9 mouse cellular contexts compared by ENCODE assay signal in genomic region chr5:147050816-147051499, GRCm38 (mm10). TPM values are rescaled to one million over a fixed set of nuclear protein-coding genes. Genes with fewer than 3 reads are reported as not detected.
DNase-seq lines count a peak whose midpoint lies in the region; ATAC-seq and TF ChIP-seq lines count a peak whose summit lies in the region.
"Had no signal": no experiment of that assay in that cellular context is flagged by ENCODE, and none has a peak within 500 bp of the region (broad histone marks: within the 10 kb centered on the region; RNA-seq: fewer than 3 reads in every experiment).

No protein-coding gene starts in this region.

- no peak for TF ChIP-seq POLR2A in spleen, adult 2 months (IDR thresholded peaks at IDR 0.05; ENCODE audit: low read depth, low read length)

- WGBS in heart, embryonic 14.5 days: 55% methylated on average over 13 of the region's 13 CpGs
- WGBS in spleen, adult 2 months: 23% methylated on average over 13 of the region's 13 CpGs
- 61% methylated on average over 13 of the region's 13 CpGs for whole genome bisulfite sequencing in intestine, postnatal 0 days
- WGBS in stomach, postnatal 0 days: 63% methylated on average over 13 of the region's 13 CpGs

- no peak for ATAC-seq in heart, embryonic 14.5 days (ENCODE audit: insufficient number of reproducible peaks, insufficient read depth, low FRiP score, low read depth)
- no peak for ATAC-seq in intestine, postnatal 0 days
- no peak for ATAC-seq in stomach, postnatal 0 days (ENCODE audit: low FRiP score, low TSS enrichment)

- no peak for TF ChIP-seq EP300 in stomach, postnatal 0 days (optimal IDR thresholded peaks at IDR 0.05)

- peaks cover 18 to 47% of the 10 kb centered on the region in 2 experiments for H3K4me1 ChIP-seq in heart, embryonic 14.5 days (ENCODE audit: control insufficient read depth in 2 of 2, insufficient read depth in 2 of 2, low read length in 2 of 2)
- peaks cover 33% of the 10 kb centered on the region; the same call in 1 of the 2 replicates for H3K4me1 ChIP-seq in spleen, adult 2 months (ENCODE audit: control insufficient read depth, insufficient read depth, insufficient read length)
- peaks cover 2% of the 10 kb centered on the region; the same call in 1 of the 2 replicates for H3K4me1 ChIP-seq in intestine, postnatal 0 days (replicated peaks; ENCODE audit: control insufficient read depth, insufficient read depth, low read length)
- H3K4me1 ChIP-seq in stomach, postnatal 0 days (replicated peaks; ENCODE audit: control insufficient read depth, insufficient read depth): peaks cover 8% of the 10 kb centered on the region

- no peaks in the 10 kb centered on the region for H3K36me3 ChIP-seq in heart, embryonic 14.5 days (ENCODE audit: control insufficient read depth, insufficient read depth, low read length)
- no peaks in the 10 kb centered on the region for H3K36me3 ChIP-seq in spleen, adult 2 months (ENCODE audit: control insufficient read depth, insufficient read depth, low read length)
- no peaks in the 10 kb centered on the region for H3K36me3 ChIP-seq in intestine, postnatal 0 days (ENCODE audit: control insufficient read depth, insufficient read depth)
- H3K36me3 ChIP-seq in stomach, postnatal 0 days (ENCODE audit: control insufficient read depth, insufficient read depth, low read length): no peaks in the 10 kb centered on the region
- H3K36me3 ChIP-seq: hindbrain, embryonic 13.5 days had no signal

- no peaks in the 10 kb centered on the region for H3K9me3 ChIP-seq in heart, embryonic 14.5 days (ENCODE audit: control insufficient read depth, low read length)
- no peaks in the 10 kb centered on the region for H3K9me3 ChIP-seq in intestine, postnatal 0 days (ENCODE audit: control insufficient read depth)
- H3K9me3 ChIP-seq in stomach, postnatal 0 days (ENCODE audit: control insufficient read depth, low read length): no peaks in the 10 kb centered on the region
- H3K9me3 ChIP-seq: hindbrain, embryonic 13.5 days had no signal

- peak overlapping the region; percentile 32; the same call in 1 of the 2 replicates for H3K9ac ChIP-seq in heart, embryonic 14.5 days (ENCODE audit: low read length)
- no peak overlapping the region for H3K9ac ChIP-seq in intestine, postnatal 0 days (ENCODE audit: low read depth, low read length)
- no peak overlapping the region for H3K9ac ChIP-seq in stomach, postnatal 0 days (ENCODE audit: low read length)
- H3K9ac ChIP-seq: hindbrain, embryonic 13.5 days had no signal

- H3K4me2 ChIP-seq in heart, embryonic 14.5 days (ENCODE audit: low read length): peak overlapping the region; percentile 38
- peak overlapping the region; percentile 32 for H3K4me2 ChIP-seq in intestine, postnatal 0 days (replicated peaks; ENCODE audit: low read depth)
- 0 out of 2 replicates have a peak overlapping the region, but pooled peaks have one; percentile 17 for H3K4me2 ChIP-seq in stomach, postnatal 0 days (replicated peaks; ENCODE audit: low read depth)

- no peak overlapping the region for H3K4me3 ChIP-seq in heart, embryonic 14.5 days (ENCODE audit: control insufficient read depth in 1 of 2, insufficient read depth in 1 of 2, low read depth in 1 of 2, low read length in 2 of 2)
- peak overlapping the region; percentile 53; the same call in 1 of the 2 replicates for H3K4me3 ChIP-seq in spleen, adult 2 months (ENCODE audit: extremely low read depth, insufficient read depth, insufficient read length)
- no peak overlapping the region for H3K4me3 ChIP-seq in intestine, postnatal 0 days (ENCODE audit: low read depth, low read length)
- no peak overlapping the region for H3K4me3 ChIP-seq in stomach, postnatal 0 days (ENCODE audit: low read depth, low read length)
- H3K4me3 ChIP-seq: hindbrain, embryonic 13.5 days had no signal

- H3K27ac ChIP-seq in heart, embryonic 14.5 days (replicated peaks in 1 of 2; ENCODE audit: control insufficient read depth in 1 of 2, insufficient read depth in 1 of 2, low read depth in 2 of 2, low read length in 2 of 2): no peak overlapping the region
- H3K27ac ChIP-seq in spleen, adult 2 months (ENCODE audit: insufficient read depth, low read length): peak overlapping the region; percentile 86
- H3K27ac ChIP-seq in intestine, postnatal 0 days (ENCODE audit: low read depth, low read length): no peak overlapping the region
- no peak overlapping the region for H3K27ac ChIP-seq in stomach, postnatal 0 days (replicated peaks)
- H3K27ac ChIP-seq: hindbrain, embryonic 13.5 days had no signal

- no peak for TF ChIP-seq CTCF in spleen, adult 2 months (IDR thresholded peaks at IDR 0.05; ENCODE audit: extremely low read depth, insufficient read depth, insufficient read length, insufficient replicate concordance)
- TF ChIP-seq CTCF in intestine, postnatal 0 days (IDR thresholded peaks at IDR 0.05; ENCODE audit: low read depth): no peak
- TF ChIP-seq CTCF in stomach, postnatal 0 days (IDR thresholded peaks at IDR 0.05; ENCODE audit: low read depth): no peak

- no peaks in the 10 kb centered on the region for H3K27me3 ChIP-seq in heart, embryonic 14.5 days (ENCODE audit: control insufficient read depth, insufficient read depth, low read length)
- H3K27me3 ChIP-seq in spleen, adult 2 months (ENCODE audit: control insufficient read depth, insufficient read depth, low read length): no peaks in the 10 kb centered on the region
- no peaks in the 10 kb centered on the region for H3K27me3 ChIP-seq in intestine, postnatal 0 days (replicated peaks; ENCODE audit: control insufficient read depth, insufficient read depth, low read length)
- no peaks in the 10 kb centered on the region for H3K27me3 ChIP-seq in stomach, postnatal 0 days (ENCODE audit: control insufficient read depth, insufficient read depth, low read length)

- DNase-seq in heart, adult 18-20 months: no peak
- peak in 1 of 2 experiments; percentile 31 for DNase-seq in spleen, adult 2 months (ENCODE audit: low read depth in 1 of 2, low spot score in 2 of 2)
- no peak for DNase-seq in spleen, postnatal 10 days (ENCODE audit: low spot score in 2 of 2)
- DNase-seq in stomach, postnatal 0 days (ENCODE audit: low spot score): no peak
- DNase-seq in spleen, postnatal 4 days (ENCODE audit: low spot score in 2 of 2): no peak
- DNase-seq in frontal cortex, postnatal 10 days (ENCODE audit: low spot score in 2 of 2): no peak

RNA-seq across cellular contexts. Expression of gene Lnx2, which starts 25.4 kb away (rescaled TPM):
- polyA plus RNA-seq in heart, embryonic 14.5 days (2014; fragmentation: Nextera tagmentation; extraction: Ambion mirVana): 13.0 TPM in 2 replicates
- total RNA-seq in heart, adult 18-20 months (2021): 10 to 100 TPM; 12.3 to 13.1 TPM
- 21.3 and 35.7 TPM in 2 replicates for polyA plus RNA-seq in spleen, adult 2 months (2012; rRNA removed)
- polyA plus RNA-seq in intestine, postnatal 0 days (2015; fragmentation: Nextera tagmentation; extraction: Ambion mirVana): 9.7 and 10.2 TPM in 2 replicates
- polyA plus RNA-seq in stomach, postnatal 0 days (2015; fragmentation: Nextera tagmentation; extraction: Ambion mirVana): 9.3 and 10.8 TPM in 2 replicates

RNA-seq across cellular contexts. Expression of gene Polr1d, which starts 25.9 kb away (rescaled TPM):
- polyA plus RNA-seq in heart, embryonic 14.5 days (2014; fragmentation: Nextera tagmentation; extraction: Ambion mirVana): 97.6 and 99.3 TPM in 2 replicates
- 10 to 100 TPM; 71.6 to 78.8 TPM for total RNA-seq in heart, adult 18-20 months (2021)
- polyA plus RNA-seq in spleen, adult 2 months (2012; rRNA removed): 24.2 and 30.5 TPM in 2 replicates
- polyA plus RNA-seq in intestine, postnatal 0 days (2015; fragmentation: Nextera tagmentation; extraction: Ambion mirVana): 116 and 118 TPM in 2 replicates
- 150 TPM in 2 replicates for polyA plus RNA-seq in stomach, postnatal 0 days (2015; fragmentation: Nextera tagmentation; extraction: Ambion mirVana)
